Mouse (Mus musculus): Measurements from ENCODE around the gene D930007J09Rik.

DNA sequence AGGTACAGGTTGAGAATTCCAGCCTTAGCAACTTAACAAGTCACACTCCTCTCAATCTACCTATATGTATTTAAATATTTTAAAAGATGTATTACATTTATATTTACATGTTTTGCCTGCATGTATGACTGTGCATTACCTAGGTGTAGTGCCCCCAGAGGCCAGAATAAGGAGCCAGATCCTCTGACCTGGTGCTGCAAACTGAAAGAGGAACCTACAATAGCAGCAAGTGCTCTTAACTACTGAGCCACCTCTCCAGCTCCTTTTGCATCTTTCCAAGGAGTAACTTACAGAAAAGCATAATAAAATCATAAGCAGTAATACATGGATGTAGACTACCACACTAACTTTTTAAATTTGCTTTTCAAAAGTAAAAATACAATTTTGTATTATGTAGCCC, 1.8 kb downstream of the D930007J09Rik start:
- no peak for TF ChIP-seq FLI1 (IDR thresholded peaks at IDR 0.05; ENCODE audit: low read length)
- TF ChIP-seq GATA1 (IDR thresholded peaks at IDR 0.05; ENCODE audit: borderline replicate concordance, low read length) = no peak

All from megakaryocyte, embryonic 14.5 days (primary cell).